ENCODE assay signal across 9 mouse cellular contexts in genomic region chr2:93458332-93459207, GRCm38 (mm10). TPM values are rescaled to one million over a fixed set of nuclear protein-coding genes. Genes with fewer than 3 reads are reported as not detected.
DNase-seq lines count a peak whose midpoint lies in the region; ATAC-seq and TF ChIP-seq lines count a peak whose summit lies in the region.
"Had no signal": no experiment of that assay in that cellular context is flagged by ENCODE, and none has a peak within 500 bp of the region (broad histone marks: within the 10 kb centered on the region; RNA-seq: fewer than 3 reads in every experiment).

No protein-coding gene starts in this region.

- TF ChIP-seq POLR2A in thymus, adult 2 months (IDR thresholded peaks at IDR 0.05; ENCODE audit: control insufficient read depth, extremely low read depth, insufficient read depth, low read length, poor library complexity): no peak

- H3K27ac ChIP-seq in heart, embryonic 13.5 days (replicated peaks): peak overlapping the region; percentile 65
- 0 out of 2 replicates have a peak overlapping the region, but pooled peaks have one; percentile 0 for H3K27ac ChIP-seq in liver, embryonic 11.5 days (ENCODE audit: low read depth, low read length)
- H3K27ac ChIP-seq in thymus, adult 2 months (ENCODE audit: control insufficient read depth, insufficient read depth, low read length): peak overlapping the region; percentile 37; the same call in 1 of the 2 replicates
- H3K27ac ChIP-seq: midbrain, embryonic 12.5 days had no signal

- H3K9me3 ChIP-seq in heart, embryonic 13.5 days: no peaks in the 10 kb centered on the region
- no peaks in the 10 kb centered on the region for H3K9me3 ChIP-seq in liver, embryonic 11.5 days (ENCODE audit: control insufficient read depth, low read length)
- H3K9me3 ChIP-seq: midbrain, embryonic 12.5 days had no signal

- peak overlapping the region; percentile 60 for H3K9ac ChIP-seq in heart, embryonic 13.5 days
- H3K9ac ChIP-seq in liver, embryonic 11.5 days (ENCODE audit: low read depth, low read length): no peak overlapping the region
- H3K9ac ChIP-seq: midbrain, embryonic 12.5 days had no signal

- peaks cover 54% of the 10 kb centered on the region for H3K4me1 ChIP-seq in heart, embryonic 13.5 days
- peaks cover 50% of the 10 kb centered on the region for H3K4me1 ChIP-seq in liver, embryonic 11.5 days (replicated peaks; ENCODE audit: control insufficient read depth, insufficient read depth, low read length)
- H3K4me1 ChIP-seq in thymus, adult 2 months (replicated peaks; ENCODE audit: control insufficient read depth, insufficient read depth, low read length): peaks cover 79% of the 10 kb centered on the region

- 44% methylated on average over 8 of the region's 8 CpGs for WGBS in heart, embryonic 13.5 days
- 39% methylated on average over 8 of the region's 8 CpGs for WGBS in liver, embryonic 11.5 days
- WGBS in thymus, adult 2 months: 15% methylated on average over 8 of the region's 8 CpGs

- no peak overlapping the region for H3K4me2 ChIP-seq in heart, embryonic 13.5 days
- no peak overlapping the region for H3K4me2 ChIP-seq in liver, embryonic 11.5 days
- H3K4me2 ChIP-seq: midbrain, embryonic 12.5 days had no signal

- H3K36me3 ChIP-seq in heart, embryonic 13.5 days: no peaks in the 10 kb centered on the region
- H3K36me3 ChIP-seq in liver, embryonic 11.5 days (ENCODE audit: control insufficient read depth, insufficient read depth, low read length): no peaks in the 10 kb centered on the region
- H3K36me3 ChIP-seq in thymus, adult 2 months (ENCODE audit: control insufficient read depth, insufficient read depth, low read length): no peaks in the 10 kb centered on the region
- H3K36me3 ChIP-seq: midbrain, embryonic 12.5 days had no signal

- peaks cover 11% of the 10 kb centered on the region; the same call in 1 of the 2 replicates for H3K27me3 ChIP-seq in heart, embryonic 13.5 days (replicated peaks)
- no peaks in the 10 kb centered on the region for H3K27me3 ChIP-seq in liver, embryonic 11.5 days (replicated peaks; ENCODE audit: control insufficient read depth, insufficient read depth, low read length)
- no peaks in the 10 kb centered on the region for H3K27me3 ChIP-seq in thymus, adult 2 months (ENCODE audit: control insufficient read depth, insufficient read depth, low read length)

- TF ChIP-seq CTCF in thymus, adult 2 months (IDR thresholded peaks at IDR 0.05; ENCODE audit: borderline replicate concordance, control insufficient read depth, extremely low read depth, insufficient read depth, low read length, poor library complexity): no peak

- no peak for ATAC-seq in heart, embryonic 13.5 days (ENCODE audit: extremely low read depth, insufficient number of reproducible peaks, low FRiP score, low TSS enrichment)
- no peak for ATAC-seq in liver, embryonic 11.5 days (replicated peaks; ENCODE audit: low FRiP score)

- DNase-seq in spleen, postnatal 36 days (ENCODE audit: low spot score in 2 of 2): peak; percentile 51 to 54
- no peak for DNase-seq in spleen, adult 12 weeks (ENCODE audit: low spot score)
- DNase-seq in liver, embryonic 11.5 days (ENCODE audit: low spot score): no peak
- no peak for DNase-seq in thymus, adult 2 months
- DNase-seq in right cerebral cortex, postnatal 10 days (ENCODE audit: low spot score in 2 of 2): no peak
- no peak for DNase-seq in ovary, postnatal 14 days (ENCODE audit: low spot score)
- DNase-seq in right cerebral cortex, postnatal 14 days: no peak

- H3K4me3 ChIP-seq in heart, embryonic 13.5 days: no peak overlapping the region
- H3K4me3 ChIP-seq in liver, embryonic 11.5 days (ENCODE audit: low read depth, low read length): no peak overlapping the region
- no peak overlapping the region for H3K4me3 ChIP-seq in thymus, adult 2 months (ENCODE audit: control insufficient read depth, insufficient read depth, low read length)
- H3K4me3 ChIP-seq: midbrain, embryonic 12.5 days had no signal

RNA-seq across cellular contexts. Expression of gene Cd82, which starts 4.4 kb away (rescaled TPM):
- polyA plus RNA-seq in heart, embryonic 13.5 days (2015; fragmentation: Nextera tagmentation; extraction: Ambion mirVana): 24.6 and 27.2 TPM in 2 replicates
- polyA plus RNA-seq in liver, embryonic 11.5 days (2014; fragmentation: Nextera tagmentation; extraction: Ambion mirVana): 16.5 and 16.9 TPM in 2 replicates
- polyA plus RNA-seq in thymus, adult 2 months (2012; rRNA removed): 176 and 181 TPM in 2 replicates

Comparison
In these comparisons a context has a peak if more than half of its experiments do, and no peak if none do; other contexts are left out.
1. DNase-seq: peak in spleen, postnatal 36 days (2 of 2); none in spleen, adult 12 weeks (single experiment), liver, embryonic 11.5 days (single experiment), thymus, adult 2 months (single experiment), right cerebral cortex, postnatal 10 days (0 of 2), ovary, postnatal 14 days (single experiment) and right cerebral cortex, postnatal 14 days (single experiment).
2. H3K27ac ChIP-seq: peak in every context shown above with its lines; median percentile 65 in heart, embryonic 13.5 days; 37 in thymus, adult 2 months; 0 in liver, embryonic 11.5 days.